Mouse (Mus musculus): ENCODE results near the gene Trim62.
A peak's percentile ranks its signal among the peaks of the same experiment; 100 is the strongest.

The Trim62 gene

GRCm38 (mm10) chr4:128883379-128883781 is at the start of gene Trim62:
Trim62 (plus strand) TSS chr4:128883580.
- no peak for DNase-seq (ENCODE audit: low read depth)

- no peak for DNase-seq (ENCODE audit: low read depth)
Measured at GRCm38 (mm10) chr4:128838202-128838601, 45.2 kb upstream of the Trim62 start.

GRCm38 (mm10) chr4:128839811-128840738 is 43.3 kb upstream of the Trim62 start:
- peak; percentile 13 for DNase-seq (ENCODE audit: low read depth)

GRCm38 (mm10) chr4:128841259-128841658 is 42.1 kb upstream of the Trim62 start:
- DNase-seq (ENCODE audit: low read depth): no peak

GRCm38 (mm10) chr4:128844566-128844965 is 38.8 kb upstream of the Trim62 start:
- no peak for DNase-seq (ENCODE audit: low read depth)

DNA sequence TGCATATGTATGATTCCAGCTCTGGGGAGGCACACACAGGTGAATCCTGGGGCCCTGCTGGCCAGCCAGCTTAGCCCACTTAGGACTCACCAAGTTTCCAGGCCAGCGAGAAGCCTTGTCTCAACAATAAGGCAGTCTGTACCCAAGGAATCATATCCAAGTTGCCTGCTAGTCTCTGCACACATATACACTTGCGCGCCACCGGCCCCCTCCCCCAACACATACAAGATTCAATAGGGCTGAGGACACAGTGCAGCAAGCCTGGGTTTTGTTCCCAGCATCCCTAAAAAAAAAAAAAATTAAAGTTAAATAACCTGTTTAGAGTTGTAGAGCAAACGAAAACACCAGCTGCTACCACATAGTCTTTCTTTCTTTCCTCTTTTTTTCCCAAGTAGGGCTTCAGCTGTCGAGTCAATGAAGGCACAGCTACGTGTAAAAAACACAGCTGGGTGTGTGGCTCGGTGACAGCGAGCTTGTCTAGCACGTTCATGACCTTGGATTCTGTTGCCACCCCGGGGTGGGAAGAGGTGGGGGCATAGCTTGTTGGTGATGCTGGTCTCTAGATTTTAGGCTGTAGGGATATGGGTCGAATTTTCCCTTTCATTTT is 37.9 kb upstream of the Trim62 start:
- DNase-seq (ENCODE audit: low read depth): no peak

DNA sequence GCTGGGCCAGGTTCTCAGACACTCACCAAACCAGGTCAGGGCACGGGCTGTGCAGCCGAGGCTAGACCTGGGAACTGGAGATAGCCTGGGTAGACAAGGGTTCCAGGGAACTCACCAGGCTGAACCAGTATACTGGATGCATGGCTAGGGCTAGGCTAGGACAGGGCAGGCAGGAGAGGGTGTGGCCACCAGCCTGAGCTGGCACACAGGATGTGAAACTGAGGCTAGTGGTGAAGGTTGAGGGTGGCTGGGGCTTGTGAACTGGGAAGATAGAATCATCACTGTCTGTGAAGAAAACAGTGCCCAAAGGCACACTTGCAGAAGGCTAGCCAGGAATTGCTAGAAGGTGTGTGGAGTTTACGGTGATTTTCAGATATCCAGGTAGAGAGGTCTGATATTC is 34.4 kb upstream of the Trim62 start:
- DNase-seq (ENCODE audit: low read depth): no peak

GRCm38 (mm10) chr4:128849686-128850085 is 33.7 kb upstream of the Trim62 start:
- no peak for DNase-seq (ENCODE audit: low read depth)

DNA sequence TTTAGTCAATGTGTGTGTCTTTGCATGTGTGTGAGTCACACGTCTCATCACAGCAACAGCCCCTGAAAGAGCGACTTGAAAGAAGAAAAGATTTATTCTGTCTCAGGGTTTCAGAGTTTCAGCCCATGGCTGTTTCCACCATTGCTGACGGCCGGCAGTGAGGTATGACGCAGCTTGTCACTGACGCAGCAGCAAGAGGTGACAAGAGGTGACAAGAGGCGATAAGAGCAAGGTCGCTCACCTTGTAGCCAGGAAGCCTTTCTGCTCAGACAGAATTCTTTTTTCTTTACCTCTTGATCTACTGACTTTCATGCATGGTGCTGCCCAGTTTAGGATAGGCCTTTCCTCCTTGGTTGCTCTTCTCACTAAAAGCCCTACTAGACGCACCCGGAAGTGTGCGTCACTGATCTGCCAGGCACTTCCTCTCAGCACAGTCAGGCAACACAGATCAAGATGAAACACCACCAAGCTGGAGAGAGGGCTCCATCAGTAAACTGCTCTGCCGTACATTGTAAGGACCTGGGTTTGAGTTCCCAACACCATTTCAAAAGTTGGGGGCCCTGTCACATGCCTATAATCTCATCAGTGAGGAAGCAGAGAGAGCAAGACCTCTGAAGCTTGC is 31.0 kb upstream of the Trim62 start:
- peak; percentile 12 for DNase-seq (ENCODE audit: low read depth)

- no peak for DNase-seq (ENCODE audit: low read depth)
Measured at GRCm38 (mm10) chr4:128853117-128853516, 30.3 kb upstream of the Trim62 start.

GRCm38 (mm10) chr4:128855613-128856040 is 27.8 kb upstream of the Trim62 start:
- peak; percentile 46 for DNase-seq (ENCODE audit: low read depth)

DNA sequence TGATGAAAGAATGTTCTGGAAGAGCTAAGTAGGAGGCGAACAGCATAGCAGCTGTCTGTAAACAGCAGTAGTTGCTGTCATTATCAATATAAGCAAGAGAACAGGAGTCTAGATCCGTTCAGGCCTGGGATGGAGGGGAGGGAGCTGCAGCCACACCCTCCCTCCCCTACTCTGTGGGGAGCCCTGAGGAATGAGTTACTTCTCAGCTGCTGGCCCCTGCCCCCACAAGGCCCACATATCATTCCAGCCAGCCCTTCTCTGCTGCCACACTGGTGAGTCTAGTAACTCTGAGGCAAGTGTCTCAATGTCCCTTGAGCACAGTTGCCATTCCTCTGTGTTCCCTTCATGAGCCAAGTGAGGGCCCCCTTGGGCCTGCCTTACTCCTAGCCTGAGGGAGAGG is 26.2 kb upstream of the Trim62 start:
- DNase-seq (ENCODE audit: low read depth): no peak

- DNase-seq (ENCODE audit: low read depth): peak; percentile 76
Measured at GRCm38 (mm10) chr4:128858226-128858625, 25.2 kb upstream of the Trim62 start.

DNA sequence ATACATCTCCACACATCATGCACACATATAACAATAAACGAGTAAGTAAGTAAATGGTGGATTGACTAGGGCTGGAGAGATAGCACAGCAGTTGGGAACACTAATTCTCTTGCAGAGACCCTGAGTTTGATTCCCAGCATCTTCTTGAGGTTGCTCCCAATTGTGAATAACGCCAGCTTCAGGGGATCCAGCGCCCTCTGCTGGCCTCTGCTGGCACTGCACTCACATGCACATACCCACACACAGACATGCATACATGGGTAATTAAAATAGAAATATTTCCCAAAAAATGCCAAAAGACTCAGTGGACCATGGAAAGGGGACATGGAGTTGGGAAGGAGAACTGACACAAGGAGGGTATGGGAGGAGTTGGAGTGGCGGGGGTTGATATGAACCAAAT is 24.5 kb upstream of the Trim62 start:
- peak; percentile 8 for DNase-seq (ENCODE audit: low read depth)

DNA sequence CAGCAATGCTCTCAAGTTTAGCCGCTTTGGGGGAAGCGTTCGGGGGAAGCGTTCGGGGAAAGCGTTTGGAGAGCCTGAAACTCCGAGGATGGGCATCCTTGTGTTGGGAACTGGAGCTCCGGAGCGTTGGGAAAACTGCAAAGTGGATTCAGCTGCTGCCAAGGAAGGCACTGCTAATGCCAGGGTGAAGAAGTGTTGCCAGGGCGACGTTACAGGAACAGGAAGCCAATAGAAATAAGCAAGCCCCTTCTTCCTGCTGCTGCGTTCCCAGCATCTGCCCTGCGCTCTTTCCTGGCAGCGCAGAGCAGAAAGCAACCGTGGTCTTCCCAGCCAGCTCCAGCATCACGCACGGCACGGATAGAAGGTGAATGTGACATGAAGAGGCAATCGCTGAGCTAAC is 10.4 kb upstream of the Trim62 start:
- DNase-seq (ENCODE audit: low read depth): no peak

DNA sequence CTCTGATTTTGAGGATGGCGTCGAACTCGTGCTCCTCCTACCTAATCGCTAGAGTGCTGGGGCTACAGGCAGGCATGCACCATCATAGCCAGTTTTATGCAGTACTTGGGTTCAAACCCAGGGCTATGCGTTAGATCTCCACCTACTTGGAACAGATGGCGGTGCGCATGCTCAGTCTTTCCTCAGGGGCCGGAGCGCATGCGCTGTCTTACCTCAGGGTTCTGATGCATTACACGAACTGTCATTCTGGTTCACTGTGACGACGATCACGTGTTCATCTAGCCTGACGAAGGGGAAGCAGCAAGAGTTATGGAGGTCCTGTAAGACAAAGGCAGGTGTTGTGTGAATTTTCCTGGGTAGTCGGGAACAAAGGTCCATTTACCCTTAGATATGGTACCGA is 9.3 kb upstream of the Trim62 start:
- DNase-seq (ENCODE audit: low read depth): no peak

GRCm38 (mm10) chr4:128875439-128875838 is 7.9 kb upstream of the Trim62 start:
- DNase-seq (ENCODE audit: low read depth): no peak

GRCm38 (mm10) chr4:128877520-128877919 is 5.9 kb upstream of the Trim62 start:
- no peak for DNase-seq (ENCODE audit: low read depth)

GRCm38 (mm10) chr4:128878901-128879491 is 4.4 kb upstream of the Trim62 start:
- DNase-seq (ENCODE audit: low read depth): no peak

GRCm38 (mm10) chr4:128883801-128884710 is 676 bp downstream of the Trim62 start:
- no peak for DNase-seq (ENCODE audit: low read depth)

DNA sequence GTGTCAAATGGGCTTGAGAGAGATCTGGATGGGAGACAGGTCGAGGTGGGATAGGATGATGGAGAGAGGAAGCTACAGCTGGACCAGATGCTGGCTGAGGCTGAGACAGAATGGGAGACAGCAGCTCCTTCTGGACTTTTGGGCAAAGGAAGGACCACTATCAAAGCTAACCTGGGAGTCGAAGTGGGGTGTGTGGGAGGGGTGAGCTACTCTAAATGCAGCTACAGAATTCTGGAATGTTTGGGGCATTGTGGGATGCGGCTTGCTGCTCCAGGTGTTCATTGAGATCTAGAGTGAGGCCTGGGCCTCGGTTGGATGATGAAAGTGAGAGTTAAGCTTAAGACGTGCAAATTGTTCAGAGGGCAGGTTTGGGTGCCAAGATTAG is 1.3 kb downstream of the Trim62 start:
- DNase-seq (ENCODE audit: low read depth): no peak

Data from 416B (cell line).